Mouse (Mus musculus): ENCODE results near the gene Tor1a.
A peak's percentile ranks its signal among the peaks of the same experiment; 100 is the strongest.
"Not testable (repeated sequence)": the region's sequence is repeated elsewhere in the genome, so short reads cannot be mapped to it uniquely, and the experiment has no call there.

The Tor1a gene

GRCm38 (mm10) chr2:30918780-30919329, 48.9 kb downstream of the Tor1a start:
- no peak for DNase-seq (ENCODE audit: low spot score)

- DNase-seq (ENCODE audit: low spot score): no peak
These were observed 49.6 kb downstream of the Tor1a start for GRCm38 (mm10) chr2:30918126-30918525.

- no peak for DNase-seq (ENCODE audit: low spot score)
These were observed 50.1 kb downstream of the Tor1a start for GRCm38 (mm10) chr2:30917649-30918048.

- DNase-seq (ENCODE audit: low spot score): not testable (repeated sequence)
These were observed 51.8 kb downstream of the Tor1a start for GRCm38 (mm10) chr2:30915933-30916332.

GRCm38 (mm10) chr2:30915376-30915775, 52.4 kb downstream of the Tor1a start:
- DNase-seq (ENCODE audit: low spot score): no peak

- DNase-seq (ENCODE audit: low spot score): no peak
These were observed 52.9 kb downstream of the Tor1a start for GRCm38 (mm10) chr2:30914836-30915235.

GRCm38 (mm10) chr2:30913022-30913421, 54.7 kb downstream of the Tor1a start:
- no peak for DNase-seq (ENCODE audit: low spot score)

- peak; percentile 55 for DNase-seq (ENCODE audit: low spot score)
These were observed 55.4 kb downstream of the Tor1a start for GRCm38 (mm10) chr2:30912291-30912773.

Data from MN1 (cell line).